Mouse (Mus musculus): Measurements from ENCODE around the gene Zbp1. TPM values are rescaled to one million over a fixed set of nuclear protein-coding genes. Genes with fewer than 3 reads are reported as not detected.

Zbp1 gene
- polyA plus RNA-seq, 1 experiment from 2014 or later, result 3.1 TPM

GRCm38 (mm10) chr2:173180721-173181388 lies 37.9 kb downstream of the Zbp1 start:
- Histone ChIP-seq H3K27me3 (ENCODE audit: control insufficient read depth, insufficient read depth, low read length) (peaks cover 7% of the 10 kb centered on the region), H3K4me1 (ENCODE audit: control insufficient read depth, insufficient read depth, low read length) (no peaks in the 10 kb centered on the region), H3K27ac (ENCODE audit: low read length) (no peak overlapping the region), H3K36me3 (ENCODE audit: control insufficient read depth, insufficient read depth) (no peaks in the 10 kb centered on the region), H3K4me3 (ENCODE audit: low read length) (no peak overlapping the region), H3K4me2 (ENCODE audit: low read depth, low read length) (no peak overlapping the region), H3K9me3 (replicated peaks; ENCODE audit: control insufficient read depth, low read length) (no peaks in the 10 kb centered on the region), H3K9ac (ENCODE audit: low read length) (no peak overlapping the region)
- ATAC-seq (replicated peaks; ENCODE audit: extremely low read depth, insufficient read depth, low FRiP score), result no peak
- WGBS, result 77% methylated on average over 11 of the region's 11 CpGs

GRCm38 (mm10) chr2:173180026-173180425 lies 38.7 kb downstream of the Zbp1 start:
- H3K4me3 ChIP-seq (ENCODE audit: low read length), result no peak overlapping the region
- no peak for ATAC-seq (replicated peaks; ENCODE audit: extremely low read depth, insufficient read depth, low FRiP score)
- WGBS, result 65% methylated on average over 4 of the region's 4 CpGs
- no peaks in the 10 kb centered on the region for H3K36me3 ChIP-seq (ENCODE audit: control insufficient read depth, insufficient read depth)
- H3K4me1 ChIP-seq (ENCODE audit: control insufficient read depth, insufficient read depth, low read length), result no peaks in the 10 kb centered on the region
- no peak overlapping the region for H3K27ac ChIP-seq (ENCODE audit: low read length)
- no peaks in the 10 kb centered on the region; the same call in 1 of the 2 replicates for H3K9me3 ChIP-seq (replicated peaks; ENCODE audit: control insufficient read depth, low read length)
- H3K27me3 ChIP-seq (ENCODE audit: control insufficient read depth, insufficient read depth, low read length), result peaks cover 7% of the 10 kb centered on the region
- no peak overlapping the region for H3K4me2 ChIP-seq (ENCODE audit: low read depth, low read length)
- H3K9ac ChIP-seq (ENCODE audit: low read length), result no peak overlapping the region

DNA sequence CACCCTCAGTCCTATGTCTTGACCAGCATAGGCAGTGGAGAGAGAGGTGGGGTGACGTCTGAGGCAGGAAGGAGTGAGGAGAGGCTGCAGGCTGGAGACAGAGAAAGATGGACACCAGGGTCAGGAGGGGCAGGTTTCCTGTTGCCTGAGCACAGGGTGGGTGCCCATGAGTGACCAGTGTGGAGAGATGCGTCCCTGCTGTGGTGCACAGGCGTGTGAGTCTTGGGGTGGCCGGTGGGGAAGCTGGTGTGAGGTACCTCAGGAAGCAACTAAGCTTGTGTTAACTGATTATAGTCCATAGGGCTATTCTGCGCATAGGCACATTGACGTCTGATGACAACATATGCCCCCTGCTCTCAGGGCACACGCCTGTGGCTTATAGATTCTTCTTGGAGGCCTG lies 39.7 kb downstream of the Zbp1 start:
- ATAC-seq (replicated peaks; ENCODE audit: extremely low read depth, insufficient read depth, low FRiP score), result no peak
- Histone ChIP-seq H3K4me3 (ENCODE audit: low read length) (no peak overlapping the region), H3K27ac (ENCODE audit: low read length) (no peak overlapping the region), H3K9ac (ENCODE audit: low read length) (no peak overlapping the region), H3K4me2 (ENCODE audit: low read depth, low read length) (no peak overlapping the region), H3K9me3 (replicated peaks; ENCODE audit: control insufficient read depth, low read length) (no peaks in the 10 kb centered on the region; the same call in 1 of the 2 replicates), H3K36me3 (ENCODE audit: control insufficient read depth, insufficient read depth) (no peaks in the 10 kb centered on the region), H3K27me3 (ENCODE audit: control insufficient read depth, insufficient read depth, low read length) (peaks cover 7% of the 10 kb centered on the region), H3K4me1 (ENCODE audit: control insufficient read depth, insufficient read depth, low read length) (peaks cover 7% of the 10 kb centered on the region)
- WGBS, result 73% methylated on average over 7 of the region's 7 CpGs

- H3K9me3 ChIP-seq (replicated peaks; ENCODE audit: control insufficient read depth, low read length), result no peaks in the 10 kb centered on the region; the same call in 1 of the 2 replicates
- H3K4me2 ChIP-seq (ENCODE audit: low read depth, low read length), result no peak overlapping the region
- H3K4me1 ChIP-seq (ENCODE audit: control insufficient read depth, insufficient read depth, low read length), result peaks cover 16% of the 10 kb centered on the region
- ATAC-seq (replicated peaks; ENCODE audit: extremely low read depth, insufficient read depth, low FRiP score), result no peak
- no peak overlapping the region for H3K9ac ChIP-seq (ENCODE audit: low read length)
- H3K27ac ChIP-seq (ENCODE audit: low read length), result no peak overlapping the region
- H3K27me3 ChIP-seq (ENCODE audit: control insufficient read depth, insufficient read depth, low read length), result peaks cover 7% of the 10 kb centered on the region
- 68% methylated on average over 8 of the region's 8 CpGs for WGBS
- no peaks in the 10 kb centered on the region for H3K36me3 ChIP-seq (ENCODE audit: control insufficient read depth, insufficient read depth)
- H3K4me3 ChIP-seq (ENCODE audit: low read length), result no peak overlapping the region
Observed at GRCm38 (mm10) chr2:173177951-173178350, 40.8 kb downstream of the Zbp1 start.

- Histone ChIP-seq H3K4me1 (ENCODE audit: control insufficient read depth, insufficient read depth, low read length) (peaks cover 18% of the 10 kb centered on the region), H3K4me3 (ENCODE audit: low read length) (no peak overlapping the region), H3K9me3 (replicated peaks; ENCODE audit: control insufficient read depth, low read length) (no peaks in the 10 kb centered on the region; the same call in 1 of the 2 replicates), H3K4me2 (ENCODE audit: low read depth, low read length) (no peak overlapping the region), H3K27ac (ENCODE audit: low read length) (no peak overlapping the region), H3K36me3 (ENCODE audit: control insufficient read depth, insufficient read depth) (no peaks in the 10 kb centered on the region), H3K9ac (ENCODE audit: low read length) (no peak overlapping the region), H3K27me3 (ENCODE audit: control insufficient read depth, insufficient read depth, low read length) (peaks cover 6% of the 10 kb centered on the region)
- 60% methylated on average over 5 of the region's 5 CpGs for whole genome bisulfite sequencing
- no peak for ATAC-seq (replicated peaks; ENCODE audit: extremely low read depth, insufficient read depth, low FRiP score)
Observed at GRCm38 (mm10) chr2:173177481-173177880, 41.2 kb downstream of the Zbp1 start.

DNA sequence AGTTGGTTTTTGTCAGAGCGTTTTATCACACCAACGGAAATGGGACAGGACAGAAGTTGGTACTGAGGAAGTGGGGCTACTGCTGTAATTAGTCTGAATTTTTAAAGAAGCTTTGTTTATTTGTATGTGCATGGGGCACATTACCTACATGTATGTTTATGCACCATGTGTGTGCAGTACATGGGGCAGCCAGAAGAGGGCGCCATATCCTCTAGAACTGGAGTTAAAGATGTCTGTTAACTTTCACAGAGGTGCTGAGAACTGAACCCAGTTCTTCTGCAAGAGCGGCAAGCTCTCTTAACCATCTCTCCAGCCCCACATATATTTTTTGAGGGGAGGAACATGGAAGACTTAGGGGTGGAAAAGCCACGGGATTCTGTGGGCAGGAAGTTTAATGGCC lies 43.0 kb downstream of the Zbp1 start:
- no peak for ATAC-seq (replicated peaks; ENCODE audit: extremely low read depth, insufficient read depth, low FRiP score)
- 88% methylated on average over 5 of the region's 5 CpGs for WGBS
- Histone ChIP-seq H3K4me2 (ENCODE audit: low read depth, low read length) (no peak overlapping the region), H3K9ac (ENCODE audit: low read length) (no peak overlapping the region), H3K27ac (ENCODE audit: low read length) (no peak overlapping the region), H3K36me3 (ENCODE audit: control insufficient read depth, insufficient read depth) (no peaks in the 10 kb centered on the region), H3K4me1 (ENCODE audit: control insufficient read depth, insufficient read depth, low read length) (peaks cover 27% of the 10 kb centered on the region), H3K4me3 (ENCODE audit: low read length) (no peak overlapping the region), H3K9me3 (replicated peaks; ENCODE audit: control insufficient read depth, low read length) (no peaks in the 10 kb centered on the region; the same call in 1 of the 2 replicates), H3K27me3 (ENCODE audit: control insufficient read depth, insufficient read depth, low read length) (no peaks in the 10 kb centered on the region)

DNA sequence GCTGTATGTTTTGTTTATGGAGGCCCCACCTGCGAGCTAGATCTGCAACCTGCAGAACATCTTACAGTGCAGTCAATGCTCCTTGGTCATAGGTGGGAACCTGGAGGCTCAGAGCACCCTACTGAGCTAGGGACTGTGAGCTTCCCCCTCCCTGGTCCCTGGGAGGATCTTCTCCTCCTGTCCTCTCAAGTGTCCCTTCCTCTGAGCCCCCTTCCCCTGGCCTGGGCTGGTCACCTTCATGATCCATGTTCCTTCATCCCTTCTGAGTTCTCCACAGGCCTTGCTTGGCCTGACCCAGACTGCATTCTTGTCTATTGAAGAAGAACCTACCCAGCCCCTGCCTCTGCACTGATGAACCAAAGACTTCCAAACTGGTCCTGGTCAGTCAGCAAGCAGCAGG lies 44.2 kb downstream of the Zbp1 start:
- H3K4me3 ChIP-seq (ENCODE audit: low read length), result no peak overlapping the region

GRCm38 (mm10) chr2:173173521-173174511 lies 44.9 kb downstream of the Zbp1 start:
- ATAC-seq (replicated peaks; ENCODE audit: extremely low read depth, insufficient read depth, low FRiP score), result peak; percentile 78
- no peaks in the 10 kb centered on the region for H3K27me3 ChIP-seq (ENCODE audit: control insufficient read depth, insufficient read depth, low read length)

More for the DNA sequence above, 44.2 kb downstream of the Zbp1 start:
- H3K9ac ChIP-seq (ENCODE audit: low read length), result no peak overlapping the region
- H3K9me3 ChIP-seq (replicated peaks; ENCODE audit: control insufficient read depth, low read length), result no peaks in the 10 kb centered on the region; the same call in 1 of the 2 replicates
- ATAC-seq (replicated peaks; ENCODE audit: extremely low read depth, insufficient read depth, low FRiP score), result no peak
- H3K27me3 ChIP-seq (ENCODE audit: control insufficient read depth, insufficient read depth, low read length), result no peaks in the 10 kb centered on the region
- 75% methylated on average over 1 of the region's 1 CpGs for WGBS
- peaks cover 27% of the 10 kb centered on the region for H3K4me1 ChIP-seq (ENCODE audit: control insufficient read depth, insufficient read depth, low read length)
- peak overlapping the region; percentile 91 for H3K27ac ChIP-seq (ENCODE audit: low read length)
- no peaks in the 10 kb centered on the region for H3K36me3 ChIP-seq (ENCODE audit: control insufficient read depth, insufficient read depth)
- H3K4me2 ChIP-seq (ENCODE audit: low read depth, low read length), result peak overlapping the region; percentile 58

GRCm38 (mm10) chr2:173173008-173173407 lies 45.7 kb downstream of the Zbp1 start:
- Histone ChIP-seq H3K4me2 (ENCODE audit: low read depth, low read length) (peak overlapping the region; percentile 58), H3K9me3 (replicated peaks; ENCODE audit: control insufficient read depth, low read length) (no peaks in the 10 kb centered on the region; the same call in 1 of the 2 replicates), H3K27me3 (ENCODE audit: control insufficient read depth, insufficient read depth, low read length) (no peaks in the 10 kb centered on the region), H3K36me3 (ENCODE audit: control insufficient read depth, insufficient read depth) (no peaks in the 10 kb centered on the region), H3K27ac (ENCODE audit: low read length) (peak overlapping the region; percentile 91), H3K4me1 (ENCODE audit: control insufficient read depth, insufficient read depth, low read length) (peaks cover 27% of the 10 kb centered on the region), H3K4me3 (ENCODE audit: low read length) (no peak overlapping the region), H3K9ac (ENCODE audit: low read length) (no peak overlapping the region)
- WGBS, result 38% methylated on average over 2 of the region's 2 CpGs
- ATAC-seq (replicated peaks; ENCODE audit: extremely low read depth, insufficient read depth, low FRiP score), result no peak

More at GRCm38 (mm10) chr2:173173521-173174511, 44.9 kb downstream of the Zbp1 start:
- WGBS, result 7% methylated on average over 22 of the region's 22 CpGs
- peak overlapping the region; percentile 30 for H3K4me3 ChIP-seq (ENCODE audit: low read length)
- peak overlapping the region; percentile 66 for H3K9ac ChIP-seq (ENCODE audit: low read length)
- peak overlapping the region; percentile 58 for H3K4me2 ChIP-seq (ENCODE audit: low read depth, low read length)
- peaks cover 27% of the 10 kb centered on the region for H3K4me1 ChIP-seq (ENCODE audit: control insufficient read depth, insufficient read depth, low read length)
- H3K36me3 ChIP-seq (ENCODE audit: control insufficient read depth, insufficient read depth), result no peaks in the 10 kb centered on the region
- H3K27ac ChIP-seq (ENCODE audit: low read length), result peak overlapping the region; percentile 91
- no peaks in the 10 kb centered on the region; the same call in 1 of the 2 replicates for H3K9me3 ChIP-seq (replicated peaks; ENCODE audit: control insufficient read depth, low read length)
